Mouse (Mus musculus): Measurements from ENCODE around the gene Msrb2.

Gene Msrb2

DNA sequence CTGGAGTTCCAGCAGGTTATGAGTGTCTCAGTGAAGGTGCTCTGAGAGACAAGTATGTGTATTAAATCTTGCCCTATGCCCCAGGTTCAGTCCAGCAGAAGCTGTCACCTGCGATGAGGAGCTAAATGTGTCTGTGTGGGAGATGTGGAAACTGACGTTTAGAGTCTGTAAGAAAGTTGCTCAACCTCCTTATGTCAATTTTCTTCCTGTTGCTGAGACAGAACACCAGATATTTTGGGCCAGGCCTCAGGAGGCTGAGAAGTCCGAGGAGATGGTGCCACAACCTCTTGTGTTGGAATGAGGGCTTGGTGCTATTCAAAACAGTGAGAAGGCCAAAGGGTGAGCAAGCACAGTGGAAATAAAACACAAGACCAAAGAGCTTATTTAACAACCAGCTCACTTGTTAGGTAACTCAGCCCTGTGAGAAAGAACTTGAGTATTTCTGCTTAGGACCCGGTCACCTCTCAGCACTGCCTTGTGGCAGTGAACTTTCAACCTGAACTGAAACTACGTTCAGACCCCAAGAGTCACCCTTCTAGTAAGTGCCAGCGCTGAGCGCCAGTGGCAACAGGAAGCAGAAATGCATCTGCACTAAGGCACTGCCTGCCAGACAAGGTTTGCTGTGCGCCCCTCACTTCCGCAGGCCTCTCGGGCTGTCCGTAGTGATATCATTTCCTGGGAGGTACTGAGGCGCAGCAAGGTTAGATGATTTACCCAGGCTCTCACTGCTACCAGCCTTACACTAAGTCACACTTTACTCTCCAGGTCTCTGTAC lies 17.3 kb downstream of the Msrb2 start:
- no peak for DNase-seq (ENCODE audit: low read depth, low spot score)

DNA sequence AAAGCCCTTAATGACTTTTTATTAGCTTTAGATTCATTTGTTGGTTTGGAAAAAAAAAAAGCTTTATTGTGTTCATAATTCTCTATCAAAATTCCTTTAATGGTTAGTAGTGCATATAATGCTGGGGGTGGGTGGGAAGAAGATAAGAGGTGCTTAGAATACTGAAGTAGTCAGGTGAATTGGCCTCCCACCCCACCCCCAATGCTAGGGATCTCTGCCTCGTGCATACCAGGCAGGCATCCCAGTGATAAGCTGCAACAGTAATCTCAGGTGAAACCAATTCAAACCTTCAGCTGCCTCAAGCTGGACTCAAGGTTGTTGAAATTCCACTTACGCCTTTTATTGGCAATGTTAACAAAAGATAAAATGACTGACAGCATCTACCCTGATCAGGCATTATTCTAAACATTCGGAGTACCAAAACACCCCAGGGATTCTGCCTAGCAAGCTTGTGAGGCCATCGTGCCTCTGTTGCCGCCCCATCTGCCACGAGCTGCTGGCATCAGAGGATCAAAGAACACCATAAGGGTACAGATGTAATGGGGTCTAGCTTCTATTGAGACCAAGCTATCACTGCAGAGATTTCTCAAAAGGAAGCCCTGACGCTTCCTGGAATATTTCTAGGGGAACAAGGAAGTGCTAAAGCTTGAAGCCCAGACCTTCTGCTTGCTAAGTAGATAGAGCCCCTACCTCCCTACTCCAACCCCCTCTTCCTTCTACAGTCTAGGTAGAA lies 19.3 kb downstream of the Msrb2 start:
- no peak for DNase-seq (ENCODE audit: low read depth, low spot score)

DNA sequence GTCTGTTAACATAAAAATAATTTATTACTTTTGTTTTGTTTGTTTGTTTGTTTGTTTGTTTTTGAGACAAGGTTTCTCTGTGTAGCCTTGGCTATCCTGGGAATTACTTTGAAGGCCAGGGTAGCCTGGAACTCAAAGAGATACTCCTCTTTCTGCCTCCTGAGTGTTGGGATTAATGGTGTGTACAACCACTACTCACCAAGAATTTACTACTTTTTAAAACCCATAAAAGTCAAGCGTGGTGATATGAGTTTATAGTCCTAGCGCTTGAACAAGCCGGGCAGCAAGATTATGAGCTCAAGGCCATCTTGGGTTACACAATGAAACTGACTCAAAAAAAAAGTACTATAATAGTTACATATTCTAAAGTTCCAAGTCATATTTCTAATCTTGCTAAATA lies 20.4 kb downstream of the Msrb2 start:
- DNase-seq (ENCODE audit: low read depth, low spot score) = no peak

DNA sequence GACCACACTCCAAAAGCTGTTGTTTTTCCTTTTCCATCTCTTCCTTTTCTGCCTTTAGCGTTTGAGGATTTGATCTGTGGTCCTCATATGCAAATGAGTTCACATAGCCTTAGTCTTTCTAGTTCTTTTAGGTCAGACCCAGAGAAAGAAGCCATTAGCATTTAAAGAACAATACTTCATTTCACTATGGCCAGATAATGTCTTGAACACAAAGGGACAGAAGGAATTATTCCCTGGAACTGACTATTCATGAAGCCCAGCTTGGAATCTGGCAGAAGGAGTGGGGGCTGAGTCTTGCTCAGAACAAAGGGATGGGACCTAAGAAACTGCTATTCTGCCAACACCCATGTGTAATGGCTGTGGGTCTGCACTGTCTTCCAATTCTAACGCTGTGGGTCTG lies 21.6 kb downstream of the Msrb2 start:
- DNase-seq (ENCODE audit: low read depth, low spot score) = peak; percentile 92

DNA sequence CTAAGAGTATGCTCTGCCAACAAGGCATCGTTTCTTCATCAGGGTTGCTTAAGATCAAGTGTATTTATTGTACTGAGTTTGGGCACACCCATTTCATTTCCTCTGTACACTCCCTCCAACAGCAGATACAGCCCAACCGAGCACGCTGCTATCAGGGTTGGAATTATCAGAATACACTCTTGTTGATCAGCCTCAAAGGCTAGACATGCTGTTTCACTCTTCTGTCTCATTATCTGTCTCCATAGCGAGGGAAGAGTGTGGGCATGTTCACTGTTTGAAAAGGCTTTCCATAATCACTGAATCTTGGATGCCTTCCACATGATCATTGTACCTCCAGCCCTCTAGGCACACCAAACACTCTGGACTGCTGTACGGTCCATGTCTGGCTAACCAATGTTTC lies 34.2 kb downstream of the Msrb2 start:
- DNase-seq (ENCODE audit: low read depth, low spot score) = no peak

DNA sequence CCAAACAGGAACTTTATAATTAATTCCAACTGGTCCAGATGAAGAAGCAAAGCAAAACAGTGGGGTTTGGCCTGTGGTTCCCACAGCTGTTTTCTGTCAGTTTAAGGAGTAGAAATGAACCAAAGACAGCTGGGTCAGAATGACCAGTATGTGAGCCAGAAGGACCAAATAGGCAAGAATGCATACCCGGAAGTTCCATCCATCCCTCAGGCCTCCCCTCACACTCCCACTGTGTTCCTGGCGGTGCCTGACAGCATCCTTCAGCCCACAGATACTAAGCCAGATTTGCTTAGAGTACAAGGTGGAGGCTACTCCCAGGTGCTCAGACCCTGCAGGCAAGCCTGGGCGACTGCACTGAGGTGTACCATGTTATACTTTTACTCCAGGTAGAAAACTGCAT lies 35.3 kb downstream of the Msrb2 start:
- no peak for DNase-seq (ENCODE audit: low read depth, low spot score)

DNA sequence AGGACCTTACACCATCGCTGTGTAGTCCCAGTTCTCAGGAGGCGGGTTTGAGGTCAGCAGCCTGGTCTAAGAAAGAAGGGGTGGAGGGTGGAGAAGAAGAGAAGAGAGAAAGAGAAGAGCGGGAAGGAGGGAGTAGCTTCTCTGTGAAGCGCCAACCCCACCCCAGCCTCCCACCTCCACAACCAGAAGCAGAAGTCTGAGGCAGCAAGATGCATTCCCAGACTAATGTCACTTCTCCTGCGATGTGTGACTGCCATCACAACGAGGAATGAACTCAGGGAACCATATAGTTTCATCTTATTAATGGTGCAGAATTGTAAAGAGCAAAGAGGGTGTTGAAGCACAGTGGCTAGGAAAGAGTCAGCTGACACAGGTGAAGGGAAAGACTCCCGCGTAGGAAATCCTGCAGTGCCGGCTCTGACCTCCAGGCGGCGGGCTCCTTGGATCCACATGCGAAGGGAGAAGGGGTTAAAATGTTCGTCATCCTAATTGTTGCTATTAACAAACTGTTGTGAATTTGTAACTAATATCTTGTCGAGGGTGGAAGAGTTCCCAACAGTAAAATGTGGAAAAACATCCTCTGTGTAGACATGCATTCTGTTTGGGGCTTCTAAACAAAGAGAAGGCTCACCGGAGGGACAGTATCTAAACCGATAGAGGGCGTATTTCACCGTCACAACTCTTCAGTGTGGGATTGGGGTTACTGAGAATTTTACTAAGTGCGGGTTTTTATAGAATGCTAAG lies 43.2 kb downstream of the Msrb2 start:
- DNase-seq (ENCODE audit: low read depth, low spot score) = peak; percentile 76

DNA sequence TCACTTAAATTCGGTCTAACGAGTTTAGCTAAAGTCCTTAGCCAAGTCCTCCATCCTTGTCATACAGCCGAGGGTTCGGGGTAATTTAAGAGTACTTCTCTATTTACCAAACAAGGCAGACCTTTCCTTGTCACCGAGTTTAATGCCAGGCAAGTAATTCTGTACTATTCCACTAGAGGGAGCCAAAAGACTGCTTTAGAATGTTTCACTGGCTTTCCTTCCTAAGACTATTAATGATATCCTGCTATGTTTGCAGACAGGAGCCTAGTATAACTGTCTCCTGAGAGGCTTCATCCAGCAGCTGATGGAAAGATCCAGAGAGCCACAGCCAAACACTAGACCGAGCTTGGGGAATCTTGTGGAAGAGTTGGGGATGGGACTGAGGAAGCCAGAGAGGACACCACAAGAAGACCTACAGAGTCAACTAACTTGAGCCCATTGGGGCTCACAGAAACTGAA lies 43.9 kb downstream of the Msrb2 start:
- peak; percentile 82 for DNase-seq (ENCODE audit: low read depth, low spot score)

DNA sequence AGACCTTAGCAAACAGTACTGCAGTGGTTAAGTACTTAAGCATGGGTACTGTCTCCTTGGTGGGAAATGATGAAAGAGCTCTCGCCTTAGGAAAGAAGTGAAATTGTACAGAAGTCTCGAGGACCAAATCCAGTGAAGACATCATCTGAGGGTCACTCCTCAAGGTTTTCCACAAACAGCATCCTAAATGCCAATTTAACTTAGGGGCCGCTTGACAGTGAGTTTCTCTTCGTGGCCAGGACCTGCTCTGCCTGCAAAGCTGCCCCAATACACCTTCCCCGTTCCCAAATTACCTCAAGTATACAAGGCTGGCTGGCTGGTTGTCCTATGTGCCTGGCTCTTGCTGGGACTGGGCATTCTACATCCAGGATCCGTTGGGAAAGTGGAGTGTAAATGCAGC lies 44.8 kb downstream of the Msrb2 start:
- DNase-seq (ENCODE audit: low read depth, low spot score) = no peak

DNA sequence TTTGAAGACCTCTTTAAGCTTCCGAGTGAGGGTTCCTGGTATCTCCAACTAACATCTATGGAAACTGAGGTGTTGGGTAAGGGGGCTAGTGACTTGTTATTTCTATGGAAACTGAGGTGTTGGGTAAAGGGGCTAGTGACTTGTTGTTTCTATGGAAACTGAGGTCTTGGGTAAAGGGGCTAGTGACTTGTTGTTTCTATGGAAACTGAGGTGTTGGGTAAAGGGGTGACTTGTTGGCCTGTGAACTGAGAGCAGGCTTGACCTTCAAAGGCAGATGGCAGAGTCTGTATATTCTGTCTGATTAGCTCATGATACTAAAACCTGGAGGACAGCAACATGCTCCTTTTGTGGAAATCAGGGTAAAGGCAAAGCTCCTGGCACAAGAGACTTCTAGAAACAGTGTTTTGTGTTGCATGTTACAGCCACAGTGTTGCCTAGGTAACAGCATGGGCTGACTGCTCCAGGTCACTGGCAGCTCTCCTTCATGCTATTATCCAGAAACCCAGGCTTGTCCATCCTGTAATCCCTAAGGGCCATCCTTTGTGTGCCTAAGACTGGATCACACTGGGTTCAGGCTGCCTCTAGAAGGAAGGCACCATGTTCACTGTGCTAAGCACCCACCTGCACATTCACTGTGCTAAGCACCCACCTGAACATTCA lies 48.6 kb downstream of the Msrb2 start:
- DNase-seq (ENCODE audit: low read depth, low spot score) = no peak

DNA sequence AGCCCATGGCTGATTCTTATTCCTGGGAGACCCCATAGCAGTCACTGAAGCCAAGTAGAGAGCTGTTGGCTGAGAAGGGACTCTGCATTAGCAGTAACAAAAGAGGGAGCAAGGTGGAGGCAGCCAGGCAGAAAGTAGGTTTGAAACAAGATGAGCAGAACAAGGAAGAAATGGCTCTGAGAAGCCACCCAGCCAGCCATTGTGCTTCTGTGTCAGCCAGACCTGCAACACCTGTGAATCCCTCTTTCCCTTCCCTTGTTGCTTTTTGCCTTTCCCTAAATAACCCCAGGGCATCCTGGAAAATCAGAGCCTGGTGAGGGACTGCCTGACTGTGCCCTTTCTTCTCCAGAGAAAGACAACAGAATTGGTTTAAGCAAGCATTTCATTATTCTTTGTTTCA lies 51.0 kb downstream of the Msrb2 start:
- no peak for DNase-seq (ENCODE audit: low read depth, low spot score)

DNA sequence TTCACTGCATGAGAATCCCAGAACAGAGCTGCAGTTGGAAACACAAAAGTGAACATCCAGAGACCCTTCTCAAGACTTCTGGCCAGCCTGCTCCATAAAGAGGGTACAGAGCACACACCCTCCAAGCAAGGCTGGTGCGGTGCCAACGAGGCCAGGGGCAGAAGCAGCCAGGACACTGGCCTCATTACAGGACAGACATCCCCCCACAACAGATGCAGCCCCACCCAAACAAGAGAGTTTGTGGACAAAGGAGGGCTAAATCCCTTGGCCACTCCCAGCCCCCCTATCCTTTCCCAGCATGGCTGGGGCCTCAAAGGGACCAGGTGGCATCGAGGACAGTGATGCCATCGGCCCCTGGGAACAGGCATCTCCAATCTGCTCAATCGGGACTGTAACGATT lies 51.8 kb downstream of the Msrb2 start:
- DNase-seq (ENCODE audit: low read depth, low spot score) = no peak

DNA sequence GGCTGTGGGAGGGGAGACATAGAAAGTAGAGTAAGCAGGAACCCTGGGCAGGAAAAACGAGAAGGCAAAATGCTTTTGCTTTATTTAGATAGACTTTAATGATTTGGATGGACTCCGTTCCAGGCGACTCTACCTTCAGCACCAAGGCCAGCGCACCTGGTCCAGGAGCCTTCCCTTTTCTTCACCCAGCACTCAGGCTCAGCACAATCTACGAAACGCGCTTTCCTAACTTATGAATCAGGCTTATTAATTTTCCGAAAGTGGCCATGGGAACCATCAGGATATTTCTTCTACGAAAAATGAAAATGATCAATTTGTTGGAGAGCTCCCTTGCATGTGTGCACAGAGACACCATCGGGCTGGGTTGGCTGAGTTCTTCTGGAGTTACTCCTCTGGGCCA lies 57.8 kb downstream of the Msrb2 start:
- peak; percentile 68 for DNase-seq (ENCODE audit: low read depth, low spot score)

DNA sequence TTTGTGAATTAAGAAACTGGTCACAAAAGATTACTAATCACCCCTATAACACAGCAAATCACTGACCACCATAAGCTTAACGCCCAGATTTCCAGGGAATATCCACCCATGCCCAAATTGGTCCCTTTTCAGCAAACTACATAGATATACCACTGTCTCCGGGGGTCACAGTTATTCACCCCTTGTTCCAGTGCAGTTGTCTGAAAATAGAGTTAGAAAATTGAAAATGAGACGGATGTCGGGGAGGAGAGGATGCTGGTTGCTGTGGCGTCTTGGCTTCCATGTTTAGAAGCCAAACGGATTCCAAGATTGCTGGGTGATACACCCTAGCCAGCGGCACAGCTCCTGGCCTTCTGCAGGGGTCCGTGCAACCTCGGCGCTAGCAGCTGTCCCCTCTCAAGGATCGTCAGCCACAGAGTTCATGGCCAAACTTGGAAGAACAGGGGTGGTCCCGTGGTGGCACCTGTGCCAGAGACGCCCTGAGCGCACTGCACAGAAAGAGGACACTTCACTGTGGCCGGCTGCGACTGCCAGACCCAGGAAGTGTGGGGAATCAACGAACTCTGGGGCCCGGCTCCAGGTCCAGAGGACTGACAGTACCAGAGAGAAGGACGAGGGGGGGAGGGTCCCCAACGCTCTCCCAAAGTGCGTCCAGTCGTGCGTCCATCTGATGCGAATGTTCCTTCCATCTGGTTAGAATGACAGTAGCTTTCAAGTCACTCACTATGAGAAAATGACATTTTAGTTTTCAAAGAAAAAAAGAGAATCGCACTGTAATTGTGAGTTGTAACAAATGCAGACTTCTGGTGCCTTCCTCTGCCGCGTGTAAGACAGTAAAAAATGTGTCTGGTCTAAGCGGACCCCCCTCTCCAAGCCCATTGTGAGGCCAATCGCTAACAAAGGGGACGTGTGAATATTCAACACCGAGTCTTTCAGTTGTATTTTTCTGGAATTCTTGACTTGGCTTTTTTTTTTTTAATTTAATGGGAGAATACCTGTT lies 58.8 kb downstream of the Msrb2 start:
- DNase-seq (ENCODE audit: low read depth, low spot score) = no peak

DNA sequence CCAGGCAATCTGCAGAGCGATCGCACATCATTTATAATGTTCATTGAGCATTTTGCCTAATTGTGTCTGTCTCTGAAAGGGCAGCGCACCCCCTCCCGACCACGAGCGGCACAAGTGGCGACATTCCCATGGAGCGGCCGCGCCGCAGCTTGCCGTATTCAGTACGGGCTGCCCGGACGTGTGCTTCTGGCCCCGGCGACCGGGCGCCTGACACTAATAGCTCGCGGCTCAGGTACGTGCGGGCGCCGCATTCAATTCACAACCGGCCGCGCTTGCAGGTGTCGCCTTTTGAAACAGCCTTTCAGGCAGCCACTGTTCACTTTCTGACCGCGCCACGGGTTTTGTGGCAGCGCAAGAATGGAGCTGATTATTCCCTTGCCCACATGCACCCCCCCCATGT lies 59.5 kb downstream of the Msrb2 start:
- DNase-seq (ENCODE audit: low read depth, low spot score) = peak; percentile 46

DNA sequence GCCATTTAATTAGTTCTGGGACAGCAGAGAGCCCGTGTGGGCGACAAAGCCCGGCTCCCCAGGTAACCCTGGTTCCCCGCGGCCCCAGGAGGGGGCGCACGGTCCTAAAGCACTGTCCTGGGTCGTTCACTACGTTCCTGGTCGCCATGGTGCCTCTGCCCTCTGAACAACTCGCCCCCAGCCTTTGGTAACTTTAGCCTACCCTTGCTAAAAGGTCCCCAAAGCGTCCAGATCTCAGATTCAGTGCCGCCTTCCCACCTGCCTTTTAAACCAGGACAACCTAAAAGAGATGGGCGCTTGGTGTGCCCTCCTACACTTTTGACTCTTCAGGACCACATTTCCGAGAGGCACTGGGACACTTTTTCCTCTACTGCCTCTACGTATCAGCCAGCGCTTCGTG lies 59.9 kb downstream of the Msrb2 start:
- DNase-seq (ENCODE audit: low read depth, low spot score) = peak; percentile 78

DNA sequence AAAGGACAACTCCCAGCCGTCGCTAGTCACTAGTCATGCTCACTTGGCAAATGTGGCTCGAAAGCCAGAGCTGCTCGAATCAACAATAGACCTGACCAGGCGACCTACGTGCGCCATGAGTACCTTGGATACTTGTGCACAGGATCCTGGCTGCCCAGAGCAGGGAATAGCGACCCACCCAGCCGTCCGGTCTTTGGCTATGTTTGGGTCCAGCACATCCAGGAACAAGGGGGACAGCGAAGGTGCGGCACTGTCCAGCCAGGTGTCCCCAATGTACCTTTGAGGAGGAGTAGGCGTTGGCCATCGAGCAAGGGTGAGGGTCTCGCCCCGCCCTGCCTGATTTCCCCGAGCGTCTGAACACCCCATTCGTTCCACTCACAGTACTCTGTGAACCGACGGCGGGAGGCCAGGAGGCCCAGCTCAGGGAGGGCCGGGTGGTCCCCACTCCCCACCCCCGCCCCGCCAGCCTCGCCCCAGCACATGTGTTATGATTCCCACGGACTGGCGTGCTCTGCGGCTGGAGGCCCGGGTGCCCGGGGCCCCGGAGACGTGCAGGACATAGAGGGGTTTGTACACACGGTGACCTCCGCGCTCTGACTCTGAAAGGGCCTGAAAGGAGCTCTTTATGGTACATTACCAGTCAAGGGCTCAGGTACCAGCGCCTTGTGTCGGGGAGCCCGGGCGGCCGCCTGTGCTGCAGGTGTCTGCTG lies 60.5 kb downstream of the Msrb2 start:
- DNase-seq (ENCODE audit: low read depth, low spot score) = peak; percentile 47

DNA sequence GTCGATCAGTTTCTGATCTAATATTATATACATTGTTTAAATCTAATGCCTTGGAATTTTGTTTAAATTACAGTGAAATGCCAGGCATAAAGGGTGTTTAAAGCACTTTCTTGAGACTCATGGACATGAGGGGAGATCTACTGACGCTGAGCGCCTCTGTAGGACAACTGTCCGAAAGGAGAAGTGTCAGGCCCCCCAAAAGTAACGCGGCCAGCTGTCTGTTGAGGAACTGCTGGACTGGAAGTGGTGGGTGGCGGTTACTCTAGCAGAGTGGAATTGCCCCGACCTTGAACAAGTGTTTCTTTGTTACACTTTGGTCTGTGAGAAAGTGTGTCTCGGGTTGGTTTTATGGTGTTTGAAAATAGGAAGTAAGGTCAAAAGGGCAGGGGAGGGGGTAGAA lies 73.1 kb downstream of the Msrb2 start:
- no peak for DNase-seq (ENCODE audit: low read depth, low spot score)
